Mouse (Mus musculus) left cerebral cortex, postnatal 36 days (tissue): ENCODE data around the gene Sesn3. TPM values are rescaled to one million over a fixed set of nuclear protein-coding genes. Genes with fewer than 3 reads are reported as not detected.
"Not testable (repeated sequence)": the region's sequence is repeated elsewhere in the genome, so short reads cannot be mapped to it uniquely, and the experiment has no call there.

ENCODE experiments used
- DNase-seq, 2 experiments: peaks; one replicate each; pipeline ENCODE4 v3.0.0; 2021 to 2022; ENCODE audit warnings: low spot score in 2 of 2, mixed read lengths in 1 of 2
- intact Hi-C: fragments of 180-260 bp; cut with DNase I; formaldehyde crosslinking; loops from one replicate; pipeline ENCODE4 v1.15.1; 2025
- total RNA-seq, 2 experiments: library from RNA; stranded (reverse); gene quantifications; 2 replicates each; pipeline ENCODE4 v1.2.3; 2021

Sesn3 gene
- total RNA-seq: 100 to 1,000 TPM; 109 to 125 TPM

DNA sequence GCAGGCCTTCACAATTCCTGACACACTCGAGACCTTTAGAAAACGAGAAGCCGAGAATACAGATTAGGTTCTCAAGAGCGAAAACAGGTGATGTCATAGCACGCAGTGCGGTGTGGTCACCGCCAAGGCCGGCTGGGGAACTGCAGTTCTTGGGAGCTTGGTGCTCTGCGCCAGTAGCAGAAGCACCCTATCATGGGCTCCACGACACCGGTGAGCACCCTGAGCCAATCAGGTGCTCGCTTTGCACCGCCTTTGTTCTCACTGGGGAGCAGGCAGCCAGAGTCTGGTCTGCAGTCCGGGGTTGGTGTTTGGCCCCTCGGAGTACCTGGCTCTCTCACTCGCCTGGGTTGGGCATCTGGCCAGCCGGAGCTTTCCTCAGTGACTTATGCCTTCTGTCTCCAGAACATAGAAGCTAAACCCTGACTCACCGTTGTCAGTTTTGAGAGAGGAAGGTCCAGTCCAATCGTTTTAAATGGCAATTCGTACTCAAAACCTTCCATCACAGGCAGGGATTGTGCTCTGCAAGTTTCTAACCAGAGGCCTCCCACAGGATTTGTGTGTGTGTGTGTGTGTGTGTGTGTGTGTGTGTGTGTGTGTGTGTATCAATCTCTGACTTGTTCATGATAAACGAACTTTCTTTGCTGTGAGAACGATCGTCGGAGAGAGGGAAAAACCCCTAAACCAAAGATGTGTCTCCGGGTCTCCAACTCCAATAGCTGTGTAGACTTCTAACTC lies at the start of gene Sesn3:
Gene Sesn3, plus strand, starts transcription at position 82 of the 735 bp plus-strand sequence.
- DNase-seq: peak; percentile 62 to 76
- intact Hi-C loops: loop anchor here (5.0 to 10.0 kb wide), 2 partner anchors 100 to 448 kb away; partner anchors contain the start of genes Cep57 and Fam76b

- DNase-seq, intact Hi-C loops: not testable (repeated sequence)
Measured at GRCm38 (mm10) chr9:14227086-14227485, 47.8 kb upstream of the Sesn3 start.

- intact Hi-C loops: no loop called here
- no peak for DNase-seq
Measured at GRCm38 (mm10) chr9:14233702-14234373, 41.0 kb upstream of the Sesn3 start.

DNA sequence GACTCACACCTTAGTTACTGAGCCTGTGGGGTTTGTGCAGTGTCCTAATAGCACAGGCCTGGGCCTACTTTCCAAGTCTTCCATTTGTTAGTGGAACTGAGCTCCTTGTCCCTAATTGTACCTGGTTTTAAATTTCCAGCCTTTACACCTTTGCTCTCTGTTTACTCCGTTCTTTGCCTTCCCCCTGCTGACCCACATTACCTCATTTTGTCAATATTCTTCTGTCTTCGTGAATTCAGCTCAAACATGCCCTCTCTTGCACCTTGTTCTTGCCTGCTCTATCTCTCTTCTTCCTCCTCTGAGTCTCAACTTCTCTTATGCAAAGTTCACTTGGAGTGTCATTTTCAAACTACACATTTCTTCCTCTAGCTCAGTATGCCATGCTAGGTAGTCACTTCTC lies 39.6 kb upstream of the Sesn3 start:
- intact Hi-C loops: no loop called here
- no peak for DNase-seq

DNA sequence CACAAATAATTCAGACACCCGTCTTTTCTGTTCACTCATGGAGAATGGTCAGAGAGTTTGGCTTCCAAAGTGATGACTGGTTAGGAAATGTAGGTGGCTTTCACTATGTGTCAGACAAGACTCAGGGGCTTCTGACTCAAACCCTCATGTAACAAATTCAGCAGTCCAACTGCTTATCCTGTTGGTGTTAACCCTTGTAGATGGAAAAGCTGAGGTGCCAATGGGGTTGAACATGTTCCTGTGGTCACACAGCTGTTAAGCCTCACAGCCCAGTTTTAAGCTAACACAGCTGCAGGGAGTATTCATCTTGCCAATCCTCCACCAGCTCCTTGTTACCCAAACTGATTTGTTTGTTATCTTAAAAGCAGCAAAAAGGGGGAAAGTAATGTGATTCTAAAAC lies 33.9 kb upstream of the Sesn3 start:
- DNase-seq, intact Hi-C loops: not testable (repeated sequence)

DNA sequence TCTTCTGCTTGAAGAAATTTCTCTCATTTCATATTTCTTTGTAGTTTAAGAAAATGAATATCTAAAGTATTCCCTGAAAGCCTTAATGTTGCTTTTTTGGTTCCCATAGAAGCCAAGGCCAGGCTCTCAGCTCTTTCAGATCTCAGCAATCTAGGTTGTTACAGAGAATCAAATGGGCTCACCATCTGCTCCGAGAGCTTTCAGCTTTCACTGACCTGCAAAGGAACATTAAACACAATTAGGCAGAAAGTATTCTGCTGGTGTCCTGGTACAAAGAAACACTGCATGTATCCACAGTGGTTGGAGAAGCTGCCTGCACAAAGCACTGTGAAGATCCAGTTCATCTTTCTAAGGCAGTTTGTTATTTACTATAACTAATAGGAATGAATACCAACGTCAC lies 32.6 kb upstream of the Sesn3 start:
- no peak for DNase-seq
- intact Hi-C loops: no loop called here

GRCm38 (mm10) chr9:14244528-14244927 lies 30.3 kb upstream of the Sesn3 start:
- no peak for DNase-seq
- intact Hi-C loops: no loop called here

- intact Hi-C loops: no loop called here
- DNase-seq: no peak
Measured at GRCm38 (mm10) chr9:14245013-14245586, 29.8 kb upstream of the Sesn3 start.

DNA sequence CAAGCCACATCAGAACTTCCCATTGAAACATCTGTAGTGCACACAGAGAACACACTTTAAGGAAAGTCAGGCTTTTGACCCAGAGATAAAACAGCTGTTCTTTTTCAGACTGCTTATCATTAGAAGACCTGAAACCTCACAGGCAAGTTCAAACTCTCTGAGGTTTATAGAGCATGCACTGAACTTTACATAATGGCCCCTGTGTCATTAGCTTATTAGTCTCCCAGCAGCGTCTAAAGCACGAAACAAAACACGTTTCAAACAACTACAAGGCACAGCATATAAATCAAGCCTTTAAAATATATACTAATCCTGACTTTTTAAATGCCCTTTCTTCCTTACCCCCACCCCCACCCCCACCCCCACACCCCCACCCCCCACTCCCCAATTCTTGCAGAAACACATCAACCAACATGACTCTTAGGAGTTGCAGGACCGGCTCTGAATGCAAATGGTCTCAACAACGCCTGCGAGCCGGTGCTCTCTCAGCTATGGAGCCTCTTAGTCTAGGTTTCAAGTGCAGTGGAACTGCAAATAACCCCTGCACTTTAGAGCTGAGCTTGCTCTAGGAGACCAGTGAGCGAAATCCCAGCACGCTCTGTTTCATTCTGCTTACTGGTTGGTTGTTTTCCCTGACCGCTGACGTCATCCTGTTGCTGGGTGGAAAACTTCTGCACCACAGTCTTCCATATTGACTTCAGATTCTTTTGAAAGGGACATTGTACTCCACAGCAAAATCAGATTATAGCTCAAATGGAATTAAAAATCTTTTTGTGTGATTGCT lies 28.7 kb upstream of the Sesn3 start:
- no peak for DNase-seq
- intact Hi-C loops: no loop called here

DNA sequence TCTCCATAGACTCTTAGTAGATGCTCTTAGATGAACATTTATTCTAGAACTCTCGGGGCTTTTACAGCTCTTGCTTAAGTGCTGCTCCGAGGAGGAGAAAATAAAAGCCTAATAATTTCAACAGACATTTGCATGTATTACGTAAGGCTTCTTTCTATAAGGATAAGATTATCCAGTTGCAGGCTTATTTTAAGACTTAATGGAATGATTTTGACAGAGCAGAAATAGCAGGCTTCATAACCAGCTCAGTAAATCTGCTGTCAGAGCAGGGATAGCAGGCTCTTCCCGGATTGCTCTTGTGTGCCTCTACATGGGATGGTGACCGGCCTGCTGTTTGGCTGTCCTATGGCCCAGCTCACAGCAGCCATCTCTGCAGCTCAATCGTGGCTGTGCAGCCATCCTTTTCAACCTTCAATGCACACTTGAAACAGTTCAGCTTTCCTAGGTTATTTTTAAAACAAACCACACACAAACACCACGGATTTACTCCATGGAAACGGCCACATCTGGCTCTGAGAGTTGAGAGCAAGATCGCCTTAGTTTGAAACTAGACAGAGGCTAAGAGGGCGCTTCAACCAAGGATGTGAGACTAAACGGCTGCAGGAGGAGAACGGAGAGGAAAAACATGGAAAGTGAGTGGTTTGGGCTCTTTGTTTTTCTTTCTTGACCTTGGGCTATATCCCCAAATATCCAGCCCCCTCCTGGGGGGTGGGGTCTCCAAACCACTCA lies 27.2 kb upstream of the Sesn3 start:
- intact Hi-C loops: no loop called here
- no peak for DNase-seq

DNA sequence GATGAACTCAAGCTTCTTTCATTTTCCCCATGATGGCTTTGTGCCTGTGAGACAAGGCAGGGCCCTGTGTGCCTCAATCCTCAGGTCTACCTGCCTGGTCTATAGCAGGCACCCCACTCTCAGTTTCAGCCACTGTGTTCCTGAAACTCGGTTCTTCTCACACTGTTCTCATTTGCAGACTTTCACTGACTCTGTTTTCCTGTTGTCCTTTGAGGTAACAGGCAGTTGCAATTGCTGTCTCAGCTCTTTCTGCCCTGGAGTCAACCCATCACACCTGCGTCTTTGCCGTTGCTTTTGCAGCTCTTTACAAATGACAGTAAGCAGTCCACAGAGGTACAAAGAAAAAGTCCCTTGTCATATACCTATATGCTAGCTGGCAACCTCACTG lies 26.7 kb upstream of the Sesn3 start:
- no peak for DNase-seq
- intact Hi-C loops: no loop called here

DNA sequence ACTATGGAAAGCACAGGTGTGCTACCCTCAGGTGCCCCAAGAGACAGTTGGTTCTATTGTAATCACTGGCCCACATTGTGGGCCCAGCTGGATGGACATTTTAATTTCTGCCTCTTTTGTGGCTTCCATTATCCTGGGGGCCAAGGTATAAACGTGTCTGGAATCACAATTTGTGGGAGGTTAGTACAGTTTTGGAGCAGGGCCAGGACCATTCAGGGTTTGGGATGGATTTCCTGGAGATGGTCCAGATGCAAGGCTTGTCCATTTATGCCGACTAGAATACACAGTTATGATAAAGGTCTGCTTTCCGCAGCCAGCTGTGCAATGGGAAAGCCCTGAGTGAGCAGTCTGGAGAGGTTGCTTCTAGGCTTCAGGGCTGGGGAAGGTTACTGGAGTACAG lies 13.7 kb upstream of the Sesn3 start:
- intact Hi-C loops: no loop called here
- no peak for DNase-seq

DNA sequence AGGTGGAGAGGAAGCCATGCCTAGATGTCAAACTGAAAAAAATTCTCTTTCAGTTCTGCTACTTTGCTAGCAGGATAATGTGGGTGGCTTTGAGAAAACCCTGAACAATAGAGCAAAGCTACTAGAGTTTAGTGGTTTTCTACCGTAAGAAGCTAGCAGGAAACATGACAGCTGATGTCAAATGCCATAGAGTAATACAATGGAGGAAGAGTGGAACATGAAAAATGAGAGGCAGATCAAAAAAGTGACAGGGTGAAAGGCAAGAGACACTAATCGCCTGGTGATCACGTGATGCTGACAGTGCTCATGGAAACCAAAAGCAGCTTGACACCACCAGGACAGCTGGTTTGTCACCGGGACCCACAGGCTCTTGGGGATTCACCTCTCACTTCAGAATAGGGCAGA lies 12.3 kb upstream of the Sesn3 start:
- DNase-seq: no peak
- intact Hi-C loops: no loop called here

GRCm38 (mm10) chr9:14266470-14266869 lies 8.4 kb upstream of the Sesn3 start:
- intact Hi-C loops: no loop called here
- no peak for DNase-seq

DNA sequence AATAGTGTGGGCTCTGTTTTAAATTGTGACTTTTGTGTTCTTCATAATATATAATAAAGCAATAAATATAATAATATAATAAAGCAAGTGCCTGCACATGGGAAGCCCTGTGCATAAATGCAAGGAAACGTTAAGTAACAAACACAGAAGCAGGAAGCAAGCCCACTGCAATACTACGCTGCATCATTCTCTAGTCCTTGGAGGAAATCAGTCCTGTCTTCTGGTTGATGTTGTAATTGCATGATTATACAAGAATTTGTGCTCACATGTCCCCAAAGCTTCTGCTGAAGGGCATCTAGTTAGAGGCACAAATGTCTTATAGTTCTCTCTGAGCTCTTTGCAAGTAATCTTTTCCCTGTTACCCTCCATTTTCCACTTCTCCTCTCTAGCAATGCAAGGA lies 6.3 kb upstream of the Sesn3 start:
- DNase-seq: no peak
- intact Hi-C loops: no loop called here

DNA sequence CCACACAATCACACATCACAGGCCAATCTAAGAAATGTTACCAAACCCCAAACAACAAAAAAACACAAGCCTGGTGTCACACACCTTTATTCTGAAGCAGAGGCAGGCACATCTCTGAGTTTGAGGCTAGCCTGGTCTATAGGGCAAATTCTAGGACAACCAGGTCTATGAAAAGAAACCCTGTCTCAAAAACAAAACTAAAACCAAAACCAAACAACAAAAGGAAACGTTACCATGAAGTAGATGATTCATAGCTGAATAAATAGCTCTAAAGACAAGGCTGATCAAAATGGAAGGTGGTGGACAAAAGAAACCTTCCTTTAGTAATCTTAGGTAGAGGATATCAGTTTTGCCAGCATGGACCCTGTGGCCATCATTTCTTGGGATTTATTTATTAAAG lies 1.9 kb upstream of the Sesn3 start:
- intact Hi-C loops: loop anchor here (10.0 kb wide), 1 partner anchor 98 kb away; no protein-coding TSS in a partner anchor
- DNase-seq: no peak

DNA sequence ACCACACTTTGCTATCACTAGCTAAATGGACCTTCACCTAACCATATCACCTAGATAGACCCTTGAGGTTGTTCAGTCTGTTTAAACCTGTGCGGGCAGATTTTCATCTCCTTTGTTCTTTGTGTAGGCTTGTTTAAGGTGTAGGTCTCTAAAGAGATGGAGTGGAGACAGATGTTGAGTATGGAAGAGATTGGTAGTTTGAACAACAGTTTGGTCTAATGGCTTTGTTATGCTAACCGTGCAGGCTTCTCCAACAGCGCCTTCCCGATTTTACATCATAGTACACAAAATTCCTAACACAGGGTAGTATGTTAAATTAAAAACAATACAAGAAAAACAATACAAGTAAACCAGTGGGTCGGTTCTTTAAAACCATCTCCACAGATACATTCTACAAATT lies 281 bp upstream of the Sesn3 start:
- intact Hi-C loops: loop anchor here (10.0 kb wide), 1 partner anchor 100 kb away; no protein-coding TSS in a partner anchor
- no peak for DNase-seq

DNA sequence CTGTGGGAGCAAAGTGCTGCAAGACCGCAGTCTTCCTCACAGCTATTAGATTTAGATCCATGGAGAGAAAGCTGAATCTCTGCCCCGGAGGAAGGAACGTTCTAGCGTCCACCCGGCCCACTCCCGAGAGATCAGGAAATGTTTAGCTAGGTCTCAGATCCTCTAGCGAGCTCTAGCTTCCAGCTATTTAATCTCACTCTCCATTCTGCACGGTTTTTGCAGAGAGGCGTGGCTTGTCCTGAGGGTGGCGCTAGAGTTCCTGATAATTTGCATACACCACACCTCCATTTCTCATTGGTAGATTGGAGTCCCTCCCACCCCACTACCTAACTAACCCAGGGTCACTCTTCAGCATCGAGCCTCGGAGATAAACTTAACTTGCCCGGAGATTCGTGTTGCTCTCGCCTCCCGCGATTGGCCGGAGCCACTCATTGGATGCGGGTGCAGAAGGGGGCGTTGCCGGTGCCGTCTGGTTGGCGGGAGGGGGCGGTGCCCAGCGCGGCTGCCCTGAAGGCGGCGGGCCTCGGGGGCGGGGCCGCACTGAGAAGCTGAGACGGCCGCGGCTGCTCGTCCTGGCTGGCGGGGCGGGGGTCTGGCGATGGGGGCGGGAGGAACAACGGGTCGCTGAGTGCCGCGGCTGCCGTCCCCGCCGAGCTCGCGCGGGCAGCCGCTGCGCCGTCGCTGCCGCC lies 1.1 kb downstream of the Sesn3 start:
- intact Hi-C loops: loop anchor here (2.0 to 10.0 kb wide), 3 partner anchors 101 to 449 kb away; partner anchors contain the start of genes Cep57 and Fam76b
- DNase-seq: peak; percentile 98
